Mouse (Mus musculus): ENCODE measurements around the gene Acox1. TPM values are rescaled to one million over a fixed set of nuclear protein-coding genes. Genes with fewer than 3 reads are reported as not detected.
A peak's percentile ranks its signal among the peaks of the same experiment; 100 is the strongest.

The Acox1 gene
- total and polyA plus RNA-seq, 2 experiments from 2014 or later: 58.2 to 108 TPM

- Histone ChIP-seq H3K4me2 (ENCODE audit: low read depth) (no peak overlapping the region), H3K4me1 (ENCODE audit: insufficient read depth) (no peaks in the 10 kb centered on the region), H3K9ac (no peak overlapping the region), H3K36me3 (ENCODE audit: insufficient read depth) (no peaks in the 10 kb centered on the region), H3K9me3 (ENCODE audit: low read length) (no peaks in the 10 kb centered on the region), H3K27ac (ENCODE audit: low read depth, low read length) (no peak overlapping the region), H3K4me3 (ENCODE audit: low read depth, low read length) (no peak overlapping the region), H3K27me3 (ENCODE audit: insufficient read depth, low read length) (no peaks in the 10 kb centered on the region)
- TF ChIP-seq CTCF (IDR thresholded peaks at IDR 0.05; ENCODE audit: low read depth): peak; percentile 40
- DNase-seq: no peak
- no peak for ATAC-seq
- 87% methylated on average over 7 of the region's 7 CpGs for WGBS
Measured at GRCm38 (mm10) chr11:116215181-116215580, 16.3 kb upstream of the Acox1 start.

- no peak overlapping the region for H3K4me3 ChIP-seq (ENCODE audit: low read depth, low read length)
- H3K4me2 ChIP-seq (ENCODE audit: low read depth): no peak overlapping the region
- H3K27ac ChIP-seq (ENCODE audit: low read depth, low read length): no peak overlapping the region
- no peaks in the 10 kb centered on the region for H3K36me3 ChIP-seq (ENCODE audit: insufficient read depth)
- no peak overlapping the region for H3K9ac ChIP-seq
- no peaks in the 10 kb centered on the region for H3K4me1 ChIP-seq (ENCODE audit: insufficient read depth)
- H3K9me3 ChIP-seq (ENCODE audit: low read length): no peaks in the 10 kb centered on the region
- DNase-seq (no peak), ATAC-seq (no peak)
- TF ChIP-seq CTCF (IDR thresholded peaks at IDR 0.05; ENCODE audit: low read depth): no peak
- H3K27me3 ChIP-seq (ENCODE audit: insufficient read depth, low read length): no peaks in the 10 kb centered on the region
- WGBS: 89% methylated on average over 13 of the region's 13 CpGs
Measured at GRCm38 (mm10) chr11:116213877-116214510, 15.1 kb upstream of the Acox1 start.

GRCm38 (mm10) chr11:116212847-116213246 is 14.0 kb upstream of the Acox1 start:
- H3K27ac ChIP-seq (ENCODE audit: low read depth, low read length): no peak overlapping the region
- no peaks in the 10 kb centered on the region for H3K36me3 ChIP-seq (ENCODE audit: insufficient read depth)
- no peak overlapping the region for H3K9ac ChIP-seq
- DNase-seq: no peak
- 89% methylated on average over 6 of the region's 6 CpGs for WGBS
- no peaks in the 10 kb centered on the region for H3K27me3 ChIP-seq (ENCODE audit: insufficient read depth, low read length)
- no peak overlapping the region for H3K4me2 ChIP-seq (ENCODE audit: low read depth)
- no peak for ATAC-seq
- TF ChIP-seq CTCF (IDR thresholded peaks at IDR 0.05; ENCODE audit: low read depth): no peak
- no peak overlapping the region for H3K4me3 ChIP-seq (ENCODE audit: low read depth, low read length)
- no peaks in the 10 kb centered on the region for H3K4me1 ChIP-seq (ENCODE audit: insufficient read depth)
- no peaks in the 10 kb centered on the region for H3K9me3 ChIP-seq (ENCODE audit: low read length)

- H3K36me3 ChIP-seq (ENCODE audit: insufficient read depth): peaks cover 18% of the 10 kb centered on the region
- no peak overlapping the region for H3K27ac ChIP-seq (ENCODE audit: low read depth, low read length)
- H3K4me3 ChIP-seq (ENCODE audit: low read depth, low read length): no peak overlapping the region
- no peaks in the 10 kb centered on the region for H3K27me3 ChIP-seq (ENCODE audit: insufficient read depth, low read length)
- H3K9ac ChIP-seq: no peak overlapping the region
- no peaks in the 10 kb centered on the region for H3K4me1 ChIP-seq (ENCODE audit: insufficient read depth)
- WGBS: 85% methylated on average over 5 of the region's 5 CpGs
- no peak overlapping the region for H3K4me2 ChIP-seq (ENCODE audit: low read depth)
- no peaks in the 10 kb centered on the region for H3K9me3 ChIP-seq (ENCODE audit: low read length)
- ATAC-seq (no peak), DNase-seq (no peak)
- TF ChIP-seq CTCF (IDR thresholded peaks at IDR 0.05; ENCODE audit: low read depth): no peak
Measured at GRCm38 (mm10) chr11:116210696-116211095, 11.9 kb upstream of the Acox1 start.

GRCm38 (mm10) chr11:116209257-116209656 is 10.4 kb upstream of the Acox1 start:
- no peak overlapping the region for H3K9ac ChIP-seq
- ATAC-seq (no peak), DNase-seq (no peak)
- peaks cover 26% of the 10 kb centered on the region for H3K36me3 ChIP-seq (ENCODE audit: insufficient read depth)
- WGBS: 78% methylated on average over 8 of the region's 8 CpGs
- H3K4me3 ChIP-seq (ENCODE audit: low read depth, low read length): no peak overlapping the region
- H3K4me1 ChIP-seq (ENCODE audit: insufficient read depth): no peaks in the 10 kb centered on the region
- no peak for TF ChIP-seq CTCF (IDR thresholded peaks at IDR 0.05; ENCODE audit: low read depth)
- no peaks in the 10 kb centered on the region for H3K9me3 ChIP-seq (ENCODE audit: low read length)
- H3K27me3 ChIP-seq (ENCODE audit: insufficient read depth, low read length): no peaks in the 10 kb centered on the region
- H3K4me2 ChIP-seq (ENCODE audit: low read depth): no peak overlapping the region
- no peak overlapping the region for H3K27ac ChIP-seq (ENCODE audit: low read depth, low read length)

- Histone ChIP-seq H3K4me2 (ENCODE audit: low read depth) (no peak overlapping the region), H3K4me1 (ENCODE audit: insufficient read depth) (no peaks in the 10 kb centered on the region), H3K27ac (ENCODE audit: low read depth, low read length) (no peak overlapping the region), H3K9me3 (ENCODE audit: low read length) (no peaks in the 10 kb centered on the region), H3K4me3 (ENCODE audit: low read depth, low read length) (no peak overlapping the region), H3K27me3 (ENCODE audit: insufficient read depth, low read length) (no peaks in the 10 kb centered on the region), H3K9ac (no peak overlapping the region), H3K36me3 (ENCODE audit: insufficient read depth) (peaks cover 26% of the 10 kb centered on the region)
- ATAC-seq (no peak), DNase-seq (no peak)
- no peak for TF ChIP-seq CTCF (IDR thresholded peaks at IDR 0.05; ENCODE audit: low read depth)
- WGBS: 88% methylated on average over 3 of the region's 3 CpGs
Measured at GRCm38 (mm10) chr11:116208660-116209059, 9.8 kb upstream of the Acox1 start.

GRCm38 (mm10) chr11:116206678-116207077 is 7.8 kb upstream of the Acox1 start:
- H3K9ac ChIP-seq: no peak overlapping the region
- DNase-seq (no peak), ATAC-seq (no peak)
- peaks cover 26% of the 10 kb centered on the region for H3K36me3 ChIP-seq (ENCODE audit: insufficient read depth)
- no peak overlapping the region for H3K4me3 ChIP-seq (ENCODE audit: low read depth, low read length)
- no peak overlapping the region for H3K4me2 ChIP-seq (ENCODE audit: low read depth)
- TF ChIP-seq CTCF (IDR thresholded peaks at IDR 0.05; ENCODE audit: low read depth): no peak
- H3K4me1 ChIP-seq (ENCODE audit: insufficient read depth): no peaks in the 10 kb centered on the region
- no peaks in the 10 kb centered on the region for H3K9me3 ChIP-seq (ENCODE audit: low read length)
- no peaks in the 10 kb centered on the region for H3K27me3 ChIP-seq (ENCODE audit: insufficient read depth, low read length)
- H3K27ac ChIP-seq (ENCODE audit: low read depth, low read length): no peak overlapping the region
- 85% methylated on average over 4 of the region's 4 CpGs for WGBS
